In genomic region chr7:141062525-141062924, GRCm38 (mm10) we compare ENCODE assay signal across 14 mouse cellular contexts. TPM values are rescaled to one million over a fixed set of nuclear protein-coding genes. Genes with fewer than 3 reads are reported as not detected.
A peak's percentile ranks its signal among the peaks of the same experiment; 100 is the strongest.
DNase-seq lines count a peak whose midpoint lies in the region; ATAC-seq and TF ChIP-seq lines count a peak whose summit lies in the region.
"Had no signal": no experiment of that assay in that cellular context is flagged by ENCODE, and none has a peak within 500 bp of the region (broad histone marks: within the 10 kb centered on the region; RNA-seq: fewer than 3 reads in every experiment).

No protein-coding gene starts in this region.

- peak overlapping the region; percentile 91; the same call in 1 of the 2 replicates for H3K9ac ChIP-seq in embryonic facial prominence, embryonic 13.5 days
- 0 out of 2 replicates have a peak overlapping the region, but pooled peaks have one; percentile 100 for H3K9ac ChIP-seq in forebrain, embryonic 15.5 days (replicated peaks)
- no peak overlapping the region for H3K9ac ChIP-seq in liver, postnatal 0 days (replicated peaks)
- H3K9ac ChIP-seq: heart, embryonic 13.5 days had no signal

- H3K4me1 ChIP-seq in embryonic facial prominence, embryonic 13.5 days: peaks cover 18% of the 10 kb centered on the region
- H3K4me1 ChIP-seq in embryonic facial prominence, embryonic 10.5 days: peaks cover 24% of the 10 kb centered on the region
- peaks cover 28% of the 10 kb centered on the region for H3K4me1 ChIP-seq in forebrain, embryonic 15.5 days
- H3K4me1 ChIP-seq in liver, postnatal 0 days (ENCODE audit: insufficient read depth): peaks cover 24% of the 10 kb centered on the region

- no peak for TF ChIP-seq EP300 in liver, postnatal 0 days (IDR thresholded peaks at IDR 0.05; ENCODE audit: low read depth)

- WGBS in embryonic facial prominence, embryonic 13.5 days: 89% methylated on average over 7 of the region's 7 CpGs
- 92% methylated on average over 7 of the region's 7 CpGs for WGBS in embryonic facial prominence, embryonic 10.5 days
- 88% methylated on average over 7 of the region's 7 CpGs for WGBS in forebrain, embryonic 15.5 days
- 42% methylated on average over 7 of the region's 7 CpGs for WGBS in liver, postnatal 0 days (ENCODE audit: insufficient replicate concordance)

- no peak overlapping the region for H3K4me2 ChIP-seq in embryonic facial prominence, embryonic 13.5 days
- peak overlapping the region; percentile 86 for H3K4me2 ChIP-seq in forebrain, embryonic 15.5 days (replicated peaks)
- no peak overlapping the region for H3K4me2 ChIP-seq in liver, postnatal 0 days (ENCODE audit: low read depth, low read length)

- no peak overlapping the region for H3K27ac ChIP-seq in embryonic facial prominence, embryonic 13.5 days
- H3K27ac ChIP-seq in embryonic facial prominence, embryonic 10.5 days (replicated peaks): no peak overlapping the region
- H3K27ac ChIP-seq in forebrain, embryonic 15.5 days (replicated peaks): no peak overlapping the region
- H3K27ac ChIP-seq in liver, postnatal 0 days (ENCODE audit: low read depth): no peak overlapping the region
- H3K27ac ChIP-seq: heart, embryonic 13.5 days; intestine, embryonic 15.5 days had no signal

- no peak for ATAC-seq in embryonic facial prominence, embryonic 13.5 days (ENCODE audit: insufficient number of reproducible peaks, insufficient read depth, low FRiP score, low TSS enrichment, low read depth)
- no peak for ATAC-seq in forebrain, embryonic 15.5 days (replicated peaks)
- ATAC-seq in megakaryocyte-erythroid progenitor cell, adult 5-6 weeks (replicated peaks; ENCODE audit: low FRiP score, low TSS enrichment, poor library complexity, severe bottlenecking): 0 out of 2 replicates have a peak, but pooled peaks have one; percentile 9
- ATAC-seq in liver, postnatal 0 days: no peak
- ATAC-seq: intestine, embryonic 15.5 days had no signal

- 0 out of 2 replicates have a peak overlapping the region, but pooled peaks have one; percentile 82 for H3K4me3 ChIP-seq in embryonic facial prominence, embryonic 13.5 days
- no peak overlapping the region for H3K4me3 ChIP-seq in embryonic facial prominence, embryonic 10.5 days
- H3K4me3 ChIP-seq in forebrain, embryonic 15.5 days: 0 out of 2 replicates have a peak overlapping the region, but pooled peaks have one; percentile 2
- no peak overlapping the region for H3K4me3 ChIP-seq in liver, postnatal 0 days (ENCODE audit: low read depth, low read length)
- H3K4me3 ChIP-seq: heart, embryonic 13.5 days had no signal

- TF ChIP-seq CTCF in liver, postnatal 0 days (IDR thresholded peaks at IDR 0.05; ENCODE audit: low read depth): no peak

- no peaks in the 10 kb centered on the region for H3K9me3 ChIP-seq in embryonic facial prominence, embryonic 13.5 days
- no peaks in the 10 kb centered on the region for H3K9me3 ChIP-seq in embryonic facial prominence, embryonic 10.5 days
- H3K9me3 ChIP-seq in forebrain, embryonic 15.5 days: no peaks in the 10 kb centered on the region
- H3K9me3 ChIP-seq in liver, postnatal 0 days (ENCODE audit: low read length): no peaks in the 10 kb centered on the region
- H3K9me3 ChIP-seq: heart, embryonic 13.5 days; intestine, embryonic 15.5 days had no signal

- no peaks in the 10 kb centered on the region for H3K27me3 ChIP-seq in embryonic facial prominence, embryonic 13.5 days
- H3K27me3 ChIP-seq in embryonic facial prominence, embryonic 10.5 days (replicated peaks; ENCODE audit: low read depth, poor library complexity, severe bottlenecking): peaks cover 3% of the 10 kb centered on the region; the same call in 1 of the 2 replicates
- H3K27me3 ChIP-seq in forebrain, embryonic 15.5 days: no peaks in the 10 kb centered on the region
- peaks cover 45% of the 10 kb centered on the region for H3K27me3 ChIP-seq in liver, postnatal 0 days (ENCODE audit: insufficient read depth, low read length)
- H3K27me3 ChIP-seq: intestine, embryonic 15.5 days had no signal

- DNase-seq in embryonic facial prominence, embryonic 10.5 days (ENCODE audit: low spot score): no peak
- peak; percentile 80 for DNase-seq in cerebellum, adult 11-12 months
- no peak for DNase-seq in lung, postnatal 10 days
- no peak for DNase-seq in thymus, adult 18-20 months
- no peak for DNase-seq in liver, postnatal 0 days
- DNase-seq: adrenal gland, adult 8-10 months had no signal

- H3K36me3 ChIP-seq in embryonic facial prominence, embryonic 13.5 days: peaks cover 41% of the 10 kb centered on the region
- peaks cover 58% of the 10 kb centered on the region for H3K36me3 ChIP-seq in embryonic facial prominence, embryonic 10.5 days (replicated peaks)
- peaks cover 36% of the 10 kb centered on the region for H3K36me3 ChIP-seq in forebrain, embryonic 15.5 days
- no peaks in the 10 kb centered on the region for H3K36me3 ChIP-seq in liver, postnatal 0 days (replicated peaks; ENCODE audit: insufficient read depth, low read length)
- H3K36me3 ChIP-seq: heart, embryonic 13.5 days had no signal

RNA-seq across cellular contexts. Expression of gene B4galnt4, which starts 1.6 kb away (rescaled TPM):
- polyA plus RNA-seq in embryonic facial prominence, embryonic 13.5 days (2015; fragmentation: Nextera tagmentation; extraction: Ambion mirVana): 26.4 and 27.4 TPM in 2 replicates
- polyA plus RNA-seq in embryonic facial prominence, embryonic 10.5 days (2016; fragmentation: Nextera tagmentation; extraction: Ambion mirVana): 26.5 and 27.7 TPM in 2 replicates
- 47.3 and 50.0 TPM in 2 replicates for polyA plus RNA-seq in forebrain, embryonic 15.5 days (2015; fragmentation: Nextera tagmentation; extraction: Ambion mirVana)
- 0.20 and 0.70 TPM in 2 replicates for total RNA-seq in megakaryocyte-erythroid progenitor cell, adult 5-6 weeks (2014; fragmentation: Nextera tagmentation)
- not detected in 2 replicates for total RNA-seq in megakaryocyte-erythroid progenitor cell, adult 5-6 weeks (2017)
- polyA plus RNA-seq in liver, postnatal 0 days (2015; fragmentation: Nextera tagmentation; extraction: Ambion mirVana): 0.15 and 0.34 TPM in 2 replicates

RNA-seq across cellular contexts. Expression of gene Pkp3, which starts 15.5 kb away (rescaled TPM):
- polyA plus RNA-seq in embryonic facial prominence, embryonic 13.5 days (2015; fragmentation: Nextera tagmentation; extraction: Ambion mirVana): 36.1 and 46.2 TPM in 2 replicates
- 9.4 and 9.6 TPM in 2 replicates for polyA plus RNA-seq in embryonic facial prominence, embryonic 10.5 days (2016; fragmentation: Nextera tagmentation; extraction: Ambion mirVana)
- not detected in 2 replicates for polyA plus RNA-seq in forebrain, embryonic 15.5 days (2015; fragmentation: Nextera tagmentation; extraction: Ambion mirVana)
- total RNA-seq in megakaryocyte-erythroid progenitor cell, adult 5-6 weeks (2014; fragmentation: Nextera tagmentation): 0.17 and 11.2 TPM in 2 replicates
- total RNA-seq in megakaryocyte-erythroid progenitor cell, adult 5-6 weeks (2017): 2.8 TPM in 1 of 2 replicates, not detected in the other
- 1.4 and 1.5 TPM in 2 replicates for polyA plus RNA-seq in liver, postnatal 0 days (2015; fragmentation: Nextera tagmentation; extraction: Ambion mirVana)

RNA-seq across cellular contexts. Expression of gene Gm17387, which starts 33.6 kb away (rescaled TPM):
- polyA plus RNA-seq in embryonic facial prominence, embryonic 13.5 days (2015; fragmentation: Nextera tagmentation; extraction: Ambion mirVana): not detected in 2 replicates
- polyA plus RNA-seq in embryonic facial prominence, embryonic 10.5 days (2016; fragmentation: Nextera tagmentation; extraction: Ambion mirVana): not detected in 2 replicates
- polyA plus RNA-seq in forebrain, embryonic 15.5 days (2015; fragmentation: Nextera tagmentation; extraction: Ambion mirVana): not detected in 2 replicates
- not detected in 2 replicates for total RNA-seq in megakaryocyte-erythroid progenitor cell, adult 5-6 weeks (2014; fragmentation: Nextera tagmentation)
- total RNA-seq in megakaryocyte-erythroid progenitor cell, adult 5-6 weeks (2017): not detected in 2 replicates
- not detected in 2 replicates for polyA plus RNA-seq in liver, postnatal 0 days (2015; fragmentation: Nextera tagmentation; extraction: Ambion mirVana)
- total RNA-seq: adrenal gland, adult 8-10 months; liver, adult 2 months had no signal
- polyA plus RNA-seq: heart, embryonic 13.5 days; intestine, embryonic 15.5 days; liver, adult 2 months; spleen, adult 2 months; urinary bladder, adult 2 months had no signal

RNA-seq across cellular contexts. Expression of gene Sigirr, which starts 37.8 kb away (rescaled TPM):
- 2.4 and 3.8 TPM in 2 replicates for polyA plus RNA-seq in embryonic facial prominence, embryonic 13.5 days (2015; fragmentation: Nextera tagmentation; extraction: Ambion mirVana)
- 2.2 and 2.3 TPM in 2 replicates for polyA plus RNA-seq in embryonic facial prominence, embryonic 10.5 days (2016; fragmentation: Nextera tagmentation; extraction: Ambion mirVana)
- 1.8 and 2.0 TPM in 2 replicates for polyA plus RNA-seq in forebrain, embryonic 15.5 days (2015; fragmentation: Nextera tagmentation; extraction: Ambion mirVana)
- total RNA-seq in megakaryocyte-erythroid progenitor cell, adult 5-6 weeks (2014; fragmentation: Nextera tagmentation): 14.0 and 24.8 TPM in 2 replicates
- total RNA-seq in megakaryocyte-erythroid progenitor cell, adult 5-6 weeks (2017): 7.1 and 13.0 TPM in 2 replicates
- 18.0 and 20.1 TPM in 2 replicates for polyA plus RNA-seq in liver, postnatal 0 days (2015; fragmentation: Nextera tagmentation; extraction: Ambion mirVana)

RNA-seq across cellular contexts. Expression of gene Ifitm6, which starts 44.8 kb away (rescaled TPM):
- polyA plus RNA-seq in embryonic facial prominence, embryonic 13.5 days (2015; fragmentation: Nextera tagmentation; extraction: Ambion mirVana): 0.45 TPM in 1 of 2 replicates, not detected in the other
- not detected in 2 replicates for polyA plus RNA-seq in embryonic facial prominence, embryonic 10.5 days (2016; fragmentation: Nextera tagmentation; extraction: Ambion mirVana)
- not detected in 2 replicates for polyA plus RNA-seq in forebrain, embryonic 15.5 days (2015; fragmentation: Nextera tagmentation; extraction: Ambion mirVana)
- not detected in 2 replicates for total RNA-seq in megakaryocyte-erythroid progenitor cell, adult 5-6 weeks (2014; fragmentation: Nextera tagmentation)
- total RNA-seq in megakaryocyte-erythroid progenitor cell, adult 5-6 weeks (2017): 25.3 TPM in 1 of 2 replicates, not detected in the other
- polyA plus RNA-seq in liver, postnatal 0 days (2015; fragmentation: Nextera tagmentation; extraction: Ambion mirVana): 53.6 and 54.4 TPM in 2 replicates

Comparison
In these comparisons a context has a peak if more than half of its experiments do, and no peak if none do; other contexts are left out.
1. H3K4me3 ChIP-seq: peak in embryonic facial prominence, embryonic 13.5 days (single experiment) and forebrain, embryonic 15.5 days (single experiment); none in embryonic facial prominence, embryonic 10.5 days (single experiment) and liver, postnatal 0 days (single experiment).
2. RNA of gene B4galnt4, which starts 1.6 kb away (polyA plus RNA-seq): 47.3 to 50.0 TPM in forebrain, embryonic 15.5 days, 26.5 to 27.7 TPM in embryonic facial prominence, embryonic 10.5 days and 26.4 to 27.4 TPM in embryonic facial prominence, embryonic 13.5 days; 0.15 to 0.34 TPM in liver, postnatal 0 days; every median in the first group is over 10 times any median in the second.